In genomic region chr13:24522343-24522837, GRCm38 (mm10) we compare ENCODE assay signal across 29 mouse cellular contexts. TPM values are rescaled to one million over a fixed set of nuclear protein-coding genes. Genes with fewer than 3 reads are reported as not detected.
DNase-seq lines count a peak whose midpoint lies in the region; ATAC-seq and TF ChIP-seq lines count a peak whose summit lies in the region.
"Had no signal": no experiment of that assay in that cellular context is flagged by ENCODE, and none has a peak within 500 bp of the region (broad histone marks: within the 10 kb centered on the region; RNA-seq: fewer than 3 reads in every experiment).

No protein-coding gene starts in this region.

- no peak overlapping the region for H3K27ac ChIP-seq in heart, embryonic 10.5 days
- no peak overlapping the region for H3K27ac ChIP-seq in stomach, embryonic 16.5 days (ENCODE audit: low read length)
- H3K27ac ChIP-seq: gastrocnemius, adult 2 months; heart, adult 2 months; heart, embryonic 13.5 days; kidney, embryonic 15.5 days; left cerebral cortex, adult 2 months; limb, embryonic 13.5 days; liver, embryonic 12.5 days; neural tube, embryonic 12.5 days had no signal

- no peaks in the 10 kb centered on the region for H3K79me2 ChIP-seq in C2C12 (ENCODE audit: control insufficient read depth, insufficient read depth)

- no peaks in the 10 kb centered on the region for H3K9me3 ChIP-seq in heart, embryonic 10.5 days
- H3K9me3 ChIP-seq in stomach, embryonic 16.5 days (replicated peaks; ENCODE audit: control insufficient read depth, low read length) = no peaks in the 10 kb centered on the region
- H3K9me3 ChIP-seq: heart, embryonic 13.5 days; kidney, embryonic 15.5 days; limb, embryonic 13.5 days; liver, embryonic 12.5 days; megakaryocyte, embryonic 14.5 days; neural tube, embryonic 12.5 days had no signal

- H3K4me1 ChIP-seq in heart, embryonic 10.5 days = peaks cover 33% of the 10 kb centered on the region
- H3K4me1 ChIP-seq in stomach, embryonic 16.5 days (ENCODE audit: control insufficient read depth, insufficient read depth, low read length) = peaks cover 11% of the 10 kb centered on the region; the same call in 1 of the 2 replicates
- H3K4me1 ChIP-seq: liver, embryonic 12.5 days had no signal

- H3K4me2 ChIP-seq in stomach, embryonic 16.5 days (ENCODE audit: low read depth, low read length) = 0 out of 2 replicates have a peak overlapping the region, but pooled peaks have one; percentile 1
- H3K4me2 ChIP-seq: heart, embryonic 13.5 days; kidney, embryonic 15.5 days; limb, embryonic 13.5 days; liver, embryonic 12.5 days; neural tube, embryonic 12.5 days had no signal

- H3K27me3 ChIP-seq in heart, embryonic 10.5 days (ENCODE audit: insufficient read depth, poor library complexity, severe bottlenecking) = no peaks in the 10 kb centered on the region
- H3K27me3 ChIP-seq in C2C12 (ENCODE audit: control insufficient read depth, insufficient read depth, insufficient read length) = no peaks in the 10 kb centered on the region
- no peaks in the 10 kb centered on the region for H3K27me3 ChIP-seq in stomach, embryonic 16.5 days (ENCODE audit: control insufficient read depth, insufficient read depth, low read length)
- H3K27me3 ChIP-seq: CH12.LX; heart, embryonic 13.5 days; kidney, embryonic 15.5 days; limb, embryonic 13.5 days; liver, embryonic 12.5 days; megakaryocyte, embryonic 14.5 days; neural tube, embryonic 12.5 days; Patski had no signal

- WGBS in heart, embryonic 10.5 days = 79% methylated on average over 7 of the region's 7 CpGs
- 64% methylated on average over 7 of the region's 7 CpGs for WGBS in stomach, embryonic 16.5 days

- no peaks in the 10 kb centered on the region for H3K79me3 ChIP-seq in C2C12 (ENCODE audit: low read depth)

- H3K36me3 ChIP-seq in heart, embryonic 10.5 days = no peaks in the 10 kb centered on the region
- H3K36me3 ChIP-seq in C2C12 (ENCODE audit: control insufficient read depth, insufficient read depth) = no peaks in the 10 kb centered on the region
- H3K36me3 ChIP-seq in stomach, embryonic 16.5 days (ENCODE audit: control insufficient read depth, insufficient read depth, low read length) = no peaks in the 10 kb centered on the region
- H3K36me3 ChIP-seq: heart, embryonic 13.5 days; kidney, embryonic 15.5 days; limb, embryonic 13.5 days; liver, embryonic 12.5 days; neural tube, embryonic 12.5 days had no signal

- no peak overlapping the region for H3K9ac ChIP-seq in stomach, embryonic 16.5 days (ENCODE audit: low read length)
- H3K9ac ChIP-seq: heart, embryonic 13.5 days; kidney, embryonic 15.5 days; limb, embryonic 13.5 days; liver, embryonic 12.5 days; liver, postnatal 0 days; neural tube, embryonic 12.5 days had no signal

- TF ChIP-seq CTCF in C2C12 (IDR thresholded peaks at IDR 0.05; ENCODE audit: control insufficient read depth, insufficient read depth, insufficient read length) = no peak

- ATAC-seq in stomach, embryonic 16.5 days (ENCODE audit: insufficient read depth, low FRiP score) = no peak
- ATAC-seq: liver, embryonic 12.5 days; liver, postnatal 0 days; Patski had no signal

- no peak overlapping the region for H3ac ChIP-seq in C2C12 (ENCODE audit: control insufficient read depth, insufficient read length, low read depth)

- no peak overlapping the region for H3K4me3 ChIP-seq in heart, embryonic 10.5 days
- no peak overlapping the region for H3K4me3 ChIP-seq in C2C12 (ENCODE audit: insufficient read depth, poor library complexity, severe bottlenecking)
- H3K4me3 ChIP-seq in stomach, embryonic 16.5 days (replicated peaks; ENCODE audit: low read length) = no peak overlapping the region
- H3K4me3 ChIP-seq: heart, adult 2 months; heart, embryonic 13.5 days; kidney, embryonic 15.5 days; left cerebral cortex, adult 2 months; limb, embryonic 13.5 days; liver, embryonic 12.5 days; megakaryocyte, embryonic 14.5 days; neural tube, embryonic 12.5 days had no signal

- peak; percentile 65 for DNase-seq in heart, adult 11 months
- no peak for DNase-seq in heart, embryonic 10.5 days (ENCODE audit: low spot score)
- DNase-seq in brain, adult 2 months (ENCODE audit: low read depth, low spot score) = peak; percentile 31
- DNase-seq in liver = no peak
- no peak for DNase-seq in right cerebral cortex, adult 2 months (ENCODE audit: low spot score in 2 of 2)
- DNase-seq: adrenal gland, postnatal 14 days; B cell, adult 2 months; cerebellum, adult 11-12 months; cerebellum, postnatal 10 days; gastrocnemius, adult 2 months; gastrocnemius, postnatal 36 days; heart, adult 2 months; heart, postnatal 10 days; kidney, adult 18-20 months; kidney, postnatal 25 days; liver, postnatal 0 days; lung, postnatal 4 days; thymus, postnatal 14 days had no signal

TF ChIP-seq in C2C12, 6 proteins besides CTCF, POLR2A, EP300 and RAD21:
- TF ChIP-seq MAX (IDR thresholded peaks at IDR 0.05) (no peak), FOSL1 (IDR thresholded peaks at IDR 0.05; ENCODE audit: insufficient read depth, low read length, poor library complexity, severe bottlenecking) (peak; percentile 80)

RNA-seq across cellular contexts. Expression of gene Ripor2, which starts 59.6 kb away (rescaled TPM):
- 5.2 and 6.8 TPM in 2 replicates for polyA plus RNA-seq in heart, embryonic 10.5 days (2016; fragmentation: Nextera tagmentation; extraction: Ambion mirVana)
- 0.23 TPM for polyA plus RNA-seq in C2C12 (2012; fragmentation: generic; extraction: Trizol)
- 3.6 and 4.3 TPM in 2 replicates for polyA plus RNA-seq in stomach, embryonic 16.5 days (2015; fragmentation: Nextera tagmentation; extraction: Ambion mirVana)

Comparison
In these comparisons a context has a peak if more than half of its experiments do, and no peak if none do; other contexts are left out.
1. DNase-seq: peak in heart, adult 11 months (single experiment) and brain, adult 2 months (single experiment); none in heart, embryonic 10.5 days (single experiment), liver (single experiment) and right cerebral cortex, adult 2 months (0 of 2).